Mouse (Mus musculus) liver, adult 2 months (tissue): ENCODE data around the gene 2310034G01Rik.

ENCODE experiments used
- CTCF ChIP-seq: fragments of 200-500 bp; IDR thresholded peaks from 2 replicates; pipeline ENCODE4 v1.5.1; 2011; ENCODE audit warnings: low read depth, low read length, control low read depth
- POLR2A ChIP-seq: fragments of 200-500 bp; IDR thresholded peaks from 2 replicates; pipeline ENCODE4 v1.6.1; 2011; ENCODE audit warnings: low read length, control low read depth; ENCODE audit not compliant: insufficient read depth; ENCODE audit errors: extremely low read depth

GRCm38 (mm10) chr19:46327531-46328064 is 22.5 kb downstream of the 2310034G01Rik start:
- TF ChIP-seq POLR2A (no peak), CTCF (no peak)
